Mouse (Mus musculus) Muller cell, postnatal 12 days (primary cell): ENCODE results near the gene Zmiz1.

Source experiments
- DNase-seq: peaks from one replicate; pipeline ENCODE4 v3.0.0-alpha.2; 2015; ENCODE audit errors: inconsistent ontology term

The Zmiz1 gene

DNA sequence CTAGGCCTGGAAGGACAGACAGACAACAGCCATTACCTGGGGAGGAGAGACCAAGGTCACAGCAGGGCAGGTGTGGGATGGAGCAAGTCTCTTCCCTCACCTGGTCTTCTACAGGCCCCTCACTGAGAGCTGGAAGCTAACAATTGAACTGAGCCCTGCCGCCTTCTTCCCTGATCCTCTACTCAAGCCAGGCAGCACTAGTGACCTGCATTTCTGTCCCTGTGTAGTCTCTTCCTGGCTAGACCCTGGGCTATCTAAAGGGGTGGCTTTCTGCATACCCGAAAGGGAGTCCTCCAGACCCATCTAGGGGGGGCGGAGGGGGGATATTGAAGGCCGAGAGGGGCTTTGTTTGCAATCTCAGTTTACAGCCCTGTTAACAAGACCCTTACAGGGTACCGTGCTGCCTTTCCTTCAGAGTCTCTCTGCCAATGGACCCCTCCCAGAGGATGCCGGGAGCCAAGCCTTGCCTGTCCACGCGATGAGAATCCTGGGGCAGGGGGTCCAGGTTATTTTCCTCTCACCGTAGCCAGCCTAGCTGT is 152.2 kb downstream of the Zmiz1 start:
- no peak for DNase-seq

DNA sequence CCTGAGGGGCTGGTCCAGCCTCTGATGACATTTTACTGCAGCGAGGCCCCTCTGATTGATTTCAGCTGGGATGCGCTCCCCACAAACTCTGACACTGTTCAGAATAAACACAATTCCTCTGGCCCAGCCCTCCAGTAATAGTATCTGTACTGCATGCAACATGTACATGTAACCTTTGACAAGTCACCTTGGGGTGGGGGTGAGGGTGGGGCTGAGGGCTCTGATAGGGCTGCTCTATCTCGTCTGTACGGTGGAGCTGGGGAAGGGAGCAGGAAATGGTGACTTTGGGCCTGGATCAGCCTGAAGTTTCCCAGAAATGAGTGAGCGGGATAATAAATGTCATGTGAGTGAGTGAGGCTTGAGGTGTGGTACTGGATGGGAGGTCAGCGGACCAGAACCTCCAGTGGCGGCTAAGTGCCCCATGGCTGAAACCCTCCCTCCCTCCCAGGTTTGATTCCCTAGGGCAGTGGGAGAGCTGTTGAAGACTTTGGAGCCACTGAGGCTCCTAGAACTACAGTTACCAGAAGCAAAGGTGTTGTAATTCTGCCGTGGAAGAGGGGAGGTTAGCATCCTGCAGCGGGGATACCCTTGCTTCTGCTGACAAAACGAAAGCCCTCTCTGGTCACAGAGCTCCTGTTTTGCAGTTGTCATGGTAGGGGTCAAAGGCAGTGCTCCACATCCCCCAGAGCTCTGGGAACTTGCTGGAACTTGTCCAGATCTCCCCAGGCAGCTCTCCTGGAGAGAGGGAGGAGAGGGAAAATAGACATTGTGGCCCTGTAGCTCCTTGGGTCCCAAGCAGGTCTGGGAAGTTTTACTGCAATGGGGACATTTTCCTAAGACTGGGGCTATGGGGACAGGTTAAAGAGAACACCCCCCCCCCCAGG is 153.1 kb downstream of the Zmiz1 start:
- DNase-seq: no peak

DNA sequence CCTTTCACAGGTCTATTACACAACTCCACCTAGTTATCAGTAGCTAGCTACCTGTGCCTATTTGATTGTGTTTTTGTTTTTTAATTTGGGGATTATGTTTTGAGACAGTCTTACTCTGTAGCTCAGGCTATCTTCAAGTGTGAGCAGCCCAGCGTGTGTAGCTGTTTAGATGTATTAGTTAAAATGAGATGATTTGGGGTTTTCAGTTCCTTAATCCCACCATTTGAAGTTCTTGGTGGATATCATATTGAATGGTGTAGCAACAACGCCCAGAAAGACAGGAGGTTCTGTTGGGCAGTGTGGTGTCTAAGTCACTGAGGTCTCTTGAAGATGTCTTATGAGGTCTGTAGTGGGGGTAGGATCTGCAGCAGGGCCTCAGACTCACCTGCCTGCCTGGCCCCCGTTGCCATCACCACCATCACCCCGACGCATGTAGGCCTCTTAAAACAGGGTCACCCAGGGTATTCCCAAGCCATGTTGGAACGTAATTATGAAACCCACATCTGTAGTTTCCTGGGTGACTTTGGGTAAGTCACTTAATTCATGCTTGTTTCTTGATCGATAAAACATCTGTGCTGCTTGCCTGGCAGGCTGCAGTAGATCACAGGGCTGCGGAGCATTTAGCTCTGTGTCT is 155.1 kb downstream of the Zmiz1 start:
- DNase-seq: no peak

DNA sequence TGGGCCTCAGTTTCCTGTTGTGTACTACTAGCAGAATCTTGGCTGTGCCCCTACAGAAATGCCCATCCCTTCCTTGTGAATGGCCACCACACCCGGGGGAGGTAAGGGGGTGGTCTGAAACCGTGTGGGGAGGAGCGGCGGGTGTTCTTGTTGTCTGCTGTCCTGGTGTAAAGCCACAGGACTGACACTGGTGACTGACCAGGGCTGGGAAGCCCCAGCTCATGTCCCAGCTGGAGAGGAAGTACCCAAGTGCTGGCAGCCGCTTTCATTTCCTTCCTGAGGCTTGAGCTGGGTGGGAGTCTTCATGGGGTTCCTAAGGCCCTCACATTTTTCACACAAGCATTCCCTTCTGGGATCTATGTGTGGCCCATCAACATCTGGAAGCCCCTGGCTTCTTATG is 155.7 kb downstream of the Zmiz1 start:
- DNase-seq: no peak

DNA sequence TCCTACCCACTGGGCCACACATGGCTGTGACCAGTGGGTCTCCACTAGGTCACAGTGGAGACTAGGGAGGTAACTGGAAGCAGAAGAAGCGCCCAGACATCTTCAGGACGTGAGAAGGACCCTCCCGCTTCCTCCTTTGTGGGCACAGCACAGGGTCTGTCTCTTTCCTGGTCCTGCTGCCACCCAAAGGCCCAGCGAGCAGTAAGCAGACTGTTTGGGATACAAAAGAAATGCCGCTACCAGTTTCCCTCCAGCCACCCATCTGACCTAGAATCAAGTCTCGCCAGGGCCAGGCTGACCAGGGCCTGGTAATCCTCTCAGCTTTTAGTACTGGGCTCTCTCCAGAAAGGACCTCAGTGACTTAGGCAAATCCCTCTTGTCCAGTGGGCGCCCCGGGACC is 156.6 kb downstream of the Zmiz1 start:
- DNase-seq: no peak

DNA sequence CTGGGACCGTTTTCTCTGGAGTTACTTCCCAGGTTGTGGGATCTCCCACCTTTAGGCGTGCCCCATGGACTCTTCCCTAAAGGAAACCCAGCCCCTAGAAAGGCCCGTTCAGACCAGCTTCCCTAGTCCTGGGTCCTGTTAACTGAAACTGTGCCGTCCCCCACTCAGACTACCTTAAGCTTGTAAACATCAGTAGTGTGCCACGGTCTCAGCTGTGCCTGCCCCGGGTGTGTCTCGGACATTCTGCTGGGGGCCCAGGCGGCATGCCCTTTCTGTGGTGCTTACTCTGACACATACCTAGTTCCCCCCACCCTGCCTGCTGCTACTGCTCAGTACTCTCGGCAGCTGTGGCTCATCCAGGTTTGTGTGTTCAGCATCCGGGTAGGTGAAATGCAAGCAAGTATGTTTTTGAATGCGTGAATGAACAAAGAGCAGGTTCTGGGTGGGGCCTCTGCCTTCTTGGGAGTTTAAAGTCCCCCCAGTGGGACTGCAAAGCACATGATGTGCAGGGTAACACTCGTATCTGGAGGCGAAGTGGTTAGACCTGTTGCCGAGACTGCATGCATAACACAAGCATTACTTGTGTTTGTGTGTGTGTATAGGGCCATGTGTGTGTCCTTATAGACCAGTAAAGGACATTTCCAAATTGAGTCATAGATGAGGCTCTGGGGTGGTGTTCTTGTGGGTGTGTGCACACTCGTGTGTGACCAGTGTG is 157.2 kb downstream of the Zmiz1 start:
- no peak for DNase-seq

DNA sequence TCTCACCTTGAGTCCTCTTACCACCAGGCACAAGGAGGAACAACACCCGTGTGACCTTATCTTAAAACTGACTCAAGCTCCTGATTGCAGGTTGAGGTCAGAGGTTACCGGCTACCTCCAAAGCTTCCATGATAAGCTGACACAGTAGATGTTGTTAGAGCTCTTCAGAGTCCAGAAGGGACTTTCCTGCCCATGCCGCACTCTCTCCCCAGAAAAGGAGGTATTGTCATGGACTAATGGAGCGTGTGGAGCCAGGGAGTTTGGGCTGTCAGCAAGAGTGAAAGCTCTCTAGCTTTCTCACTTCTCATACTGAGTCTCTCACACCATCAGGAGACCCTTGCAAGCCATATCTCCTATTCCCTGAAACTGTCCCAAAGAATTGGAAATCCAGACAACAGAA is 158.3 kb downstream of the Zmiz1 start:
- peak; percentile 64 for DNase-seq

DNA sequence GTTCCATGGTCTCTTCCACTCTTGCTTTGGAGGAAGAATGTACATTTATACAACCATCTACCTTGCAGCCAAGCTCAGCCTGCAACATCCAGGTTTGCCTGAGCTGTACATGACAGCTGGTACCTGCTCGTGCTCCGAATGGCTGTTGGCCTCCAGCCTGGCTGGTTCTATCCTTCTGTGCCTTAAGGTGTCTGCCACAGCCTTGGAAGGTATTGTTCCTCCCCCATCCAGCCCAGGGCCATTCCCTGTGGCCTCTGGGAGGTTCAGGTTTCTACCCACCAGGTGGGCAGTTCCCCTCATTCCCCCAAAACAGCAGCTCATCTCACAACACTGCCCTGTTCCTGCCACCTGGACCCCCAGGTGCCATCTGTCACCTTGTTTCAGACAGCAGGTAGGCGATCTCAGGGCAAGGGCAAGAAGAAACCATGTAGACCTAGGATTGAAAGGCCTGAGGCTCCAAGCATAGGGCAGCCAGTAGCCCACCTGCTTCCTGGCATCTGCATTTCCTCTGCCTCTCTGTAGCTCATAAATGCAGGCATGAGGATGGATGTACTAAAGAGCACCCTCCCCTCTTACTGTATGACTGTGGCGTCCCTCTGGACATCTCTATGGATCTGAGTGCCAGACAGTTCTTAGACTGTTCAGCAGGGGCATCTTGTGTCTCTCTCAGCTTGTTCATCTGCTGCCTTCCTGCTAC is 160.2 kb downstream of the Zmiz1 start:
- no peak for DNase-seq

DNA sequence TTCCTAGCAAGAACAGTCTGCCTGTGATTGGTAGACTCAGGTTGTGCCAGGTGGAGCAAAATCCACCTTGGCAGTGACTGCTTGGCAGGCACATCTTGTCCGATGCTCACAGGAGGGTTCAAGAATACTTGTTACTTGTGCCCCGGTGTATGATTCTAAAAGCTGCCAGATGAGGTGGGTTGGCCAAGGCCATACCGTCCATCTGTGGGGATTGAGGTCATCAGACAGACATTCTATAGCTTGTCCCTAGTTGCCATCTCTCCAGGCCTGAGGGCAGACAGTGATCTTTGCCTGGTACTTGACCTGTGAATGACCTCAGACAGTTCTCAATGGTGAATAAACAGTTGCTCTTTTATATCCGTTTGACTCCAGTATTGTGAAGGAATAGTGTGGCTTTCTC is 161.8 kb downstream of the Zmiz1 start:
- DNase-seq: no peak

DNA sequence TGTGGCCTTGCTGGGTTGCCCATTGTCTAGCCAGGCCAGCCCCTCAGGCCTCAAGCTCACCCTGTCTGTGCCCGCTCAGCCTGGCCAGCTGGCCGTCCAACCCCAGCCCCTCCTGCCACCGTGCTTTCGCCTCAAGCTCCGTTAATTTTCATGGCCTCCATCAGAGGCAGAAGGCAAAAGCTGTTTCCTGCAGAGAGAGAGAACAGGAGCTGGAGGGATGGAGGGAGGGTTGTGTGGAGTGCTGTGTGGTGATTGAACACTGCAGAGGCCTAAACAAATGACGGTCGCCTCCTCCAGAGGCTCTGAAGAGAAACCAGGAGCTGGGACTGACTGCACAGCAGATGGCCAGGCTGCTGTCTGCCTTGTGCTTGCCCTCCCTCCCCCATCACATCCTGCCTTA is 164.7 kb downstream of the Zmiz1 start:
- no peak for DNase-seq

DNA sequence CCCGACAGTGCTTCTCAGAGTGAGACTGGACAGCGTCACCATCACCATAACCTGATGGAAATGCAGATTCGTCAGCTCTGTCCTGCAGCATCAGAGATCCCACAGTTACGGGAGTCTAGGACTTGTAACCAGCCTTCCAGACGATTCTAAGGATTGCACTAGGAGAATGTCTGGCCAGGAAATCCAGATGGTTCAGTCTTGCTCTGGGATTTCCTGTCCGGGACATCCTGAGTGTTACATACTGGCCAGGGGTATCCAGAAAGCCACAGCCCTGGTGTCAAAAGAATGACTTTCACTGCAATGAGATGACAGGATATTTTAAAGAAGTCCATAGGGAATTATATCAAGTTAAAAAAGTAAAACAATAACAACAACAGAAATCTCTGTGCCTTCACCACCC is 165.7 kb downstream of the Zmiz1 start:
- no peak for DNase-seq

DNA sequence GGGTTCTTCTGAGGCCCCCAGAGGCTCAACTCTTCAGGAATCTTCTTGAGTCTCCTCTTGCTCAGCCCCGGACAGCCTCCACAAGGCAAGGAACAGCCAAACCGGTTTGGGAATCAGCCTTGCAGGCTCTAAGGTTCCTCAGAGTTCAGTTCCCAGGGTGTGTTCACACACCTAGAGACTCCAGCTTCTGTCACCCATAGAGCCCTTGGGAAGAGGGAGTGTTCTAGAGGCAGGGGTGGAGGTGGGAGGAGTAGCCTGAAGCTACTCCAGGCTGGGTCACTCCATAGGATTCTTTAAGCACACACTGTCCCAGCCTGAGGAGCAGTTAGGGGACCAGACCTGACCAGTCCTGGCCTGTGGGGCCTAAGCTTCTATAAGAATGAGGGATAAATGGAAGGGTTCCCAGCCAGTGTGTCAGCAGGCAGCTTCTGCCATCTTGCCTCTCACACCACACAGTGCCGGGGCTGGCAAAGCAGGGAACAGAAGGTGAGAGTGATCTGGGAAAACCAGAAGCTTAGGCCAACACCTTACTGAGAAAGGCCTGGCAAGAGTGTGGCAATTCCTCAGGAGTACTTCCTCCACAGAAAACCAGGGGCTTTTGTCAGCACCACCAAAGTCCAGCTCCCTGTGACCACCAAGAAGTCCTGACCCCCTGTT is 168.7 kb downstream of the Zmiz1 start:
- DNase-seq: no peak

DNA sequence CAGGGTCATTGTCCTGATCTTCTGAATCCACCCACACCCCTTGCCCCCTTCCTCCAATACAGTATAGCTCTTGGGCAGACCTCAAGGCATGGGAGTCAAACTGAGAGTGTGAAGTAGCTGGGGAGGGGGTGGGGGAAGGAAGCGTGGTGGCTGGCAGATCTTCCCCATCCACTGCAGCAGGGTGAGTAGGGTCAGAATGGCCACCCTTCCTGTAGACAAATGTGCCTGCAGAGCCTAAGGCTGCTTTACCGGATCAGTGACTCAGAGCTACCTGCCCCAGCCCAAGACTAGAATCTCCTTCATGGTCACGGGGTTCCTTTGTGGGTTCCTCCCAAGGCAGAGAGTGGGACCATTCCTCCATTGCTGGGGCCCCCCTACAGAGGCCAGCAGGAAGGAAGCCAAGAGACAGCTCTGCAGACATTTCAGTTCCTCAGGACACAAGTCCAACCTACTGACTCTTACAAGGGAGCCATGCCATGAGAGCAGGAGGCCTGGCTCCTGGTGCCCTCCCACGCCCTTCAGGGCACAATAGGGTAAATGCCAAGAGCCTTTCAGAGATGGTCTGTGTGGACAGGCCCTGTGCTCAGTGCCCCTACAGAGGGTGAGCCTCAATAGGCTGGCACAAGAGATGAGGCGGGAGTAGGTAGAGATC is 169.6 kb downstream of the Zmiz1 start:
- DNase-seq: no peak

DNA sequence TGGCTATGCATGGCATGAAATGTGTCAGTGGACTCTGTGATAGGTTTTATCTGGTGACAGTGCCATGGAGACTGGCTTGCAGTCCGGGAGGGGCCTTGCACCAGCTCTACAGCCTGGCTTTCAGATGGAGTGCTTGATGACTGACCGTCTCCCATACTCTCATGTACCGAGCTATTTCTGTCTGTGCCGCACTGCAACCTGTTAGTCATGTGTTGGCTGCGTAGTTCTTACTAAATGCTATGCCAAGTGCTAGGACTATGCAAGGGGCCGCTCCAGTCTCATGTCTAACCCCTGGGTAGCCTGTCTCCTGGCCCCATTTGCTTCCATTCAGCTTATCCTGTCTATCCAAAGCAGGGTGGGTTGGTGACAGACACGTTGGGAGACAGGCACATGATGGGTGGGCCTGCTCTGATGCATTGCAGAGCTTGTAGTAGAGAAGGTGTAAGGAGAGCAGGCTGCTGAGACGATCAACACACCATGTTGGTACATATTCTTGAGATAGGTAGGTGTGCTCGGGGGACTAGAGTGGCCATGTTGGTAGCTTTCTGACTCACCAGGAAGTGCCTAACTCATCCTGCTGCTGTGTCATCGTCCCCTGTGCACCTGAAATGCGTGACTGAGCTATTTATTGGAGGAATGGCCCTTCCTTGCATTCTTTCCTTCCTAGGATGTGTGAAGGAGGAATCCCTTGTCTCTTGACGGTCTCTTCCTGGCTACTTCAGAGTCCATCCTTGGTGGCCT is 171.1 kb downstream of the Zmiz1 start:
- DNase-seq: no peak

DNA sequence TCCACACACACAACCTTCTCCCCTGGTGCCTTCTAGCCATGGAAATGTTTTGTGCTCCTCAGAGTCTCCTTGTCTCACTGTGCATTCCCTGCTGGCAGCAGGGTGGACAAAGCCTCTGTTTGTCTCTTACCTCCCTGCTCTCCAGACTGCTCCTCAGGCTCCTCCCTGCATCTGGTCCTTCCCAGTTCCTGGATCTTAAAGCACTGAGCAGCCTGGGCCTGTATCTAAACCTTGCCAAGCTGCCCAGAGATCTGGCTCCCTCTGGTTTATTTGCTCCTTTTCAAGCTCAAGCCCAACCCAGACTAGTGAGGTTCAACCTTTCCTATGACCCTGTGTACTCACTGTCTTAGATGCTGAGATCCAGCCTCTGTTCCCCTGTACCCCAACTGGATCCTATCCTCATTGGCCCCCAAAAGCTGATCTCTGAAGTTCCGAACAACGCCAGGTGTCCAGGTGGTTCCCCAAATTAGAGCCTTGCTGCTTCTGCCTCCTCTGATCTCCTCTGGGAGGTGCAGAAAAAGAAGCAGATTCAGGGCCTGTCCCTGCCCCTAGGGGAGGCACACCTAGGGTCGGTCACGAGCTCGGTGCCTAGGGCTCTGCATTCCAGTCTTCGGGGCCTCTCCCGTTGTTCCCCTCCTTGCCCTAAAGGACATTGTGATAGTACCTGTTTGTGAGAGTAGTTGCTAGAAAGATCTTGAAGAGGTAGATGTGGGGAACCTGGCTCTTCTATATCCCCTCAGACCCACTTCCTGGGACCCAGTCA is 171.8 kb downstream of the Zmiz1 start:
- DNase-seq: no peak

DNA sequence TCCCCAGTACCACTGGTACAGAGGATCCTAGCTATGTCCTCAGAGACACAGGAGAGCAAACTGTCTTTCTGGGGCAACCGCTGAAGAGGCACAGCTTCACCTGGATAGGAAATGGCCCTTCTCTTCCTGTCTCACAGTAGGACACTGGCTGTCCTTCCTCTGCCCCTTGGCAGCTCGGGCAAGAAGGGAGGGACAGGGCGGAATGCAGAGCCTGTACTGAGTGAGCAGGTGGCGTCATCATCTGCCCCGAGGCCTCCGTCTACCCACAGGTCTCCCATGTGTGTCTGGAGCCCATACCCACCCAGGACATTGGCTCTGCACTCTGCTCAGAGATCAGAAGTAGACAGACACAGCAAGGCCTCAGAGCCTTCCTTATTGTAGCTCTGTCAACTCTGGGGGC is 172.5 kb downstream of the Zmiz1 start:
- no peak for DNase-seq

DNA sequence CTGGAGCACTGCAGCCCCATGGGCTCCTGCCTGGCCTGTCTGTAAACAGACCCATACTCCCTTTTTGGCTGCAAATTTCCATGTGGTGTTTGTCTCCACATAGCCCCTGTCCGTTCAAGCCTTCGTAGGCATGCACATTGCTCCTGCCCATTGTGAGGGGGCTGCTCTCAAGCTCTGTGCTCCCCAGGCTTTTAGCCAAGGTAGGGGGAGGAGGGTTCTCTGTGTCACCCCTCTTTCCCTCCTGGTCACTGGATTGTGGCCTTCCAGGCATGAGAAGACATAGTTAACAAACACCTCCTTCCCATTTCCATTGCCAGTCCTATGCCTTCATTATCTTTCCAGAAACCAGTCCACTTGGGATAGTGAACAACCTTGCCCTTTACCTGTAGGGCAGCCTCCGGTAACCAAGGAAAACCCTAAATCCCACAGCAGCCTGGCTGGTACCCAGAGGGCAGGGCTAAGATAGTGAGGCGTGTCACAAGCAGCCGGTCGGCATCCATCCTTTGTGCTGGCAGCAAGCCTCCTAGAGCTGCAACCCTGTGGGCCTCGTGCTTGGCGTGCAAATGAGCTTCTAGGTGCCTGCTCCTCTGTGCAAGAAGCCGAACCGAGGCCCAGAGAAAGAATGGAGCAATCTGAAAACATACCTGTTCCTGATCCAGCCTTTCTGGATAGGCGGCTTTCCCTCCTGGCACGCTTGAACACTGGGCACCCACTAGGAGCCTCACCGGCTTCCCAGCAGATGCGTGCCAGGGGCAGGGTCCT is 174.7 kb downstream of the Zmiz1 start:
- DNase-seq: peak; percentile 27

DNA sequence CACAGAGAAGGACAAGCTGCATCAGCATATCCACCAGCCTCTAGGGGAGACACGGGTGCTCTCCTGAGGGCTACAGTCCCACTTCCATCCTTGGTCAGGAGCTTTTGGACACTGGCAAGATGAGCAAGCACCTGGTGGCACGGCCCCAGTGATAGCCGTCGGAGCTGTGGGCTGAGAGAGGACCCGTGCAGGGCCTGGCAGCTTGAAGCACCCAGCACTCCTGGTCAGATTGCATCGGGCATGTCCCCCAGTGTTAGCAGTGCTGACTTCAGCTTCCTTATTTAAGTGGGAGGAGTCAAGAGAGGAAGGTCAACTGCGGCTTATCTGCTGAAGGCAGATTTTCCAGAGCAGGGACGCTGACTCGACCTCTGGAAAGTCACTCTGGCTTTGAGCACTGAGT is 175.3 kb downstream of the Zmiz1 start:
- DNase-seq: no peak

DNA sequence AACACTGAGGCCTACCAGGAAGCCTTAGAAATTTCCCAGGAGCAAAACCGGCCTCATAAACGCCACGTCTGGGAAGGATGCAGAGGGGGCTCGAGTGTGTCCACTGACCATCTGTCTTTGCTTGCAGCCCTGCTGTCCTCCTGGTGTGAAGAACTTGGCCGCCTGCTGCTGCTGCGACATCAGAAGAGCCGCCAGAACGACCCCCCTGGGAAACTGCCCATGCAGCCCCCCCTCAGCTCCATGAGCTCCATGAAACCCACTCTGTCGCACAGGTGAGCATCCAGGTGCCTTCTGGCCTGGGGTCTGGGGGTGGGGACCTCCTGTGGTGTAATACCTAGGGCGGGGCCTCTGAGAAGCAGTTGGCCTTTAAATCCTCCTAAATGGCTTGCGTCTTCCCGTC is 176.8 kb downstream of the Zmiz1 start:
- no peak for DNase-seq
